ENCODE assay signal across 17 mouse cellular contexts in genomic region chr7:126511287-126511686, GRCm38 (mm10). TPM values are rescaled to one million over a fixed set of nuclear protein-coding genes. Genes with fewer than 3 reads are reported as not detected.
"Had no signal": no experiment of that assay in that cellular context is flagged by ENCODE, and none has a peak within 500 bp of the region (broad histone marks: within the 10 kb centered on the region; RNA-seq: fewer than 3 reads in every experiment).

No protein-coding gene starts in this region.

- H3K27ac ChIP-seq: limb, embryonic 12.5 days; liver, embryonic 14.5 days; midbrain, embryonic 10.5 days; midbrain, embryonic 15.5 days; neural tube, embryonic 13.5 days had no signal

- H3K4me1 ChIP-seq: limb, embryonic 12.5 days; midbrain, embryonic 15.5 days; neural tube, embryonic 13.5 days had no signal

- H3K36me3 ChIP-seq: limb, embryonic 12.5 days; midbrain, embryonic 10.5 days; midbrain, embryonic 15.5 days; neural tube, embryonic 13.5 days had no signal

- H3K4me3 ChIP-seq: limb, embryonic 12.5 days; midbrain, embryonic 10.5 days; midbrain, embryonic 15.5 days; neural tube, embryonic 13.5 days had no signal

- H3K9me3 ChIP-seq: limb, embryonic 12.5 days; midbrain, embryonic 10.5 days; midbrain, embryonic 15.5 days; neural tube, embryonic 13.5 days had no signal

- DNase-seq: kidney, postnatal 25 days; layer of hippocampus, postnatal 36 days; liver; lung, embryonic 14.5 days; lung, postnatal 10 days; lung, postnatal 4 days; retina, postnatal 1 day; right cerebral cortex, postnatal 4 days; spleen, adult 18-20 months; thymus, adult 2 months; thymus, postnatal 25 days had no signal

- H3K27me3 ChIP-seq: limb, embryonic 12.5 days; midbrain, embryonic 15.5 days; neural tube, embryonic 13.5 days had no signal

RNA-seq across cellular contexts. Expression of gene Atp2a1, which starts 48.4 kb away (rescaled TPM):
- polyA plus RNA-seq: lung, embryonic 14.5 days; stomach, embryonic 14.5 days had no signal
